Mouse (Mus musculus): ENCODE data around the gene Foxm1.
"Not testable (repeated sequence)": the region's sequence is repeated elsewhere in the genome, so short reads cannot be mapped to it uniquely, and the experiment has no call there.

Foxm1 gene

GRCm38 (mm10) chr6:128376371-128377085 lies 13.8 kb downstream of the Foxm1 start:
- no peak for DNase-seq (ENCODE audit: low read depth)

- DNase-seq (ENCODE audit: low read depth), result no peak
These were observed 16.9 kb downstream of the Foxm1 start for GRCm38 (mm10) chr6:128379636-128380035.

- DNase-seq (ENCODE audit: low read depth), result not testable (repeated sequence)
These were observed 17.9 kb downstream of the Foxm1 start for GRCm38 (mm10) chr6:128380594-128381167.

- DNase-seq (ENCODE audit: low read depth), result no peak
These were observed 18.5 kb downstream of the Foxm1 start for GRCm38 (mm10) chr6:128381254-128381653.

- no peak for DNase-seq (ENCODE audit: low read depth)
These were observed 21.0 kb downstream of the Foxm1 start for GRCm38 (mm10) chr6:128383752-128384151.

GRCm38 (mm10) chr6:128385026-128385425 lies 22.3 kb downstream of the Foxm1 start:
- no peak for DNase-seq (ENCODE audit: low read depth)

GRCm38 (mm10) chr6:128389185-128389584 lies 26.4 kb downstream of the Foxm1 start:
- no peak for DNase-seq (ENCODE audit: low read depth)

- no peak for DNase-seq (ENCODE audit: low read depth)
These were observed 27.9 kb downstream of the Foxm1 start for GRCm38 (mm10) chr6:128390683-128391082.

GRCm38 (mm10) chr6:128397574-128398261 lies 35.0 kb downstream of the Foxm1 start:
- no peak for DNase-seq (ENCODE audit: low read depth)

- DNase-seq (ENCODE audit: low read depth), result no peak
These were observed 36.2 kb downstream of the Foxm1 start, which contains the start of gene Nrip2 for GRCm38 (mm10) chr6:128398996-128399395. Gene Nrip2 (plus strand): TSS chr6:128399296.

GRCm38 (mm10) chr6:128399421-128400185 lies 36.8 kb downstream of the Foxm1 start:
- no peak for DNase-seq (ENCODE audit: low read depth)

GRCm38 (mm10) chr6:128404708-128405107 lies 41.9 kb downstream of the Foxm1 start:
- no peak for DNase-seq (ENCODE audit: low read depth)

- no peak for DNase-seq (ENCODE audit: low read depth)
These were observed 45.9 kb downstream of the Foxm1 start for GRCm38 (mm10) chr6:128408544-128409125.

- no peak for DNase-seq (ENCODE audit: low read depth)
These were observed 47.5 kb downstream of the Foxm1 start for GRCm38 (mm10) chr6:128410305-128410704.

GRCm38 (mm10) chr6:128411115-128411514 lies 48.3 kb downstream of the Foxm1 start:
- peak; percentile 84 for DNase-seq (ENCODE audit: low read depth)

GRCm38 (mm10) chr6:128416169-128416568 lies 53.4 kb downstream of the Foxm1 start:
- DNase-seq (ENCODE audit: low read depth), result no peak

GRCm38 (mm10) chr6:128418076-128418475 lies 55.3 kb downstream of the Foxm1 start:
- no peak for DNase-seq (ENCODE audit: low read depth)

- DNase-seq (ENCODE audit: low read depth), result no peak
These were observed 58.3 kb downstream of the Foxm1 start for GRCm38 (mm10) chr6:128421036-128421435.

GRCm38 (mm10) chr6:128421480-128421879 lies 58.7 kb downstream of the Foxm1 start:
- DNase-seq (ENCODE audit: low read depth), result no peak

GRCm38 (mm10) chr6:128423496-128424268 lies 60.9 kb downstream of the Foxm1 start:
- no peak for DNase-seq (ENCODE audit: low read depth)

Data from induced T-regulatory cell, adult 2 months (primary cell).